Mouse (Mus musculus) kidney, postnatal 0 days (tissue): ENCODE measurements at regions not wholly inside any gene's neighbourhood (a gene's known extent, or its start where the extent isn't known, plus 50 kb on each side); places are given as distances from the start of the nearest gene placed in this dataset.

Source experiments
- ATAC-seq: fragments of 200-750 bp; cut with Nextera tagmentation; replicated peaks from 2 replicates; pipeline ENCODE4 v1.8.0; 2017; ENCODE audit warnings: low read depth, moderate number of reproducible peaks, moderate TSS enrichment, moderate library complexity; ENCODE audit not compliant: low FRiP score
- DNase-seq: peaks from one replicate; pipeline ENCODE4 v3.0.0-alpha.2; 2016; ENCODE audit warnings: low spot score
- H3K27ac ChIP-seq: fragments of 300-500 bp; sonication (generic); 2 replicates; pipeline ENCODE4 v1.5.1; 2014; ENCODE audit warnings: mild to moderate bottlenecking
- H3K27me3 ChIP-seq: fragments of 300-500 bp; sonication (generic); 2 replicates; pipeline ENCODE4 v1.6.1; 2014; ENCODE audit warnings: low read length, mixed read lengths; ENCODE audit not compliant: insufficient read depth
- H3K36me3 ChIP-seq: fragments of 300-500 bp; sonication (generic); 2 replicates; pipeline ENCODE4 v1.6.1; 2014; ENCODE audit warnings: low read length, mixed read lengths; ENCODE audit not compliant: insufficient read depth
- H3K4me1 ChIP-seq: fragments of 300-500 bp; sonication (generic); replicated peaks from 2 replicates; pipeline ENCODE4 v1.6.1; 2014; ENCODE audit warnings: antibody characterized with exemption, low read length, mixed read lengths; ENCODE audit not compliant: insufficient read depth
- H3K4me2 ChIP-seq: fragments of 300-500 bp; sonication (generic); 2 replicates; pipeline ENCODE4 v1.6.1; 2014; ENCODE audit warnings: mild to moderate bottlenecking, low read length, moderate library complexity, mixed read lengths
- H3K4me3 ChIP-seq: fragments of 300-500 bp; sonication (generic); replicated peaks from 2 replicates; pipeline ENCODE4 v1.5.1; 2014; ENCODE audit warnings: low read depth, low read length
- H3K9ac ChIP-seq: fragments of 300-500 bp; sonication (generic); 2 replicates; pipeline ENCODE4 v1.6.1; 2014; ENCODE audit warnings: low read depth, low read length
- H3K9me3 ChIP-seq: fragments of 300-500 bp; sonication (generic); replicated peaks from 2 replicates; pipeline ENCODE4 v1.6.1; 2016; ENCODE audit warnings: low read length, inconsistent platforms, mixed read lengths
- CTCF ChIP-seq: IDR thresholded peaks from 2 replicates; pipeline ENCODE4 v1.5.1; 2016; ENCODE audit warnings: antibody characterized with exemption, low read depth, mild to moderate bottlenecking, moderate library complexity
- WGBS: fragments of 180-500 bp; shearing (Covaris S2); extraction: QIAGEN DNeasy Blood & Tissue Kit; methylation state at CpG from one replicate; pipeline ENCODE4 v1.1.7; 2014; 5-methylcytosine and 5-hydroxymethylcytosine counted together

DNA sequence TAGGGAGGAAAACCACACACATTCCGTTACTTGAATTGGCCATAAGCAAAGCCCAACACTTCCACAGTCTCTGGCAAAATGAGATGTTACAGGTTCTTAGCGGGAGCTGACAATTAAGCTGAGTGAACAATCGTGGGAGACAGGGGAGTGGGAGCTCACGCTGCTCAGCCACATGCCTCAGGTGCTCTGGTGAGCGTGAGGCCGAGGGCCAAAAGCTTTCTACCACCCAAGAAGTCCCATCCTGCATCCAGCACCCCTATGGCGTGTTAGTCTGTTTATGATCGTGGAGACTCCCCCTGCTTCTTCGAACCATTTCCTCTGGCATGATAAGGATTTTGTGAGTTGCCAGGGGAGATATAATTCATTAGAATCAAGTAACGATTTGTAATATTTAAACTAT is 93.3 kb downstream of the Fzd1 start:
- ATAC-seq (no peak), DNase-seq (peak; percentile 25)
- Histone ChIP-seq H3K27me3 (no peaks in the 10 kb centered on the region), H3K9ac (no peak overlapping the region), H3K4me2 (no peak overlapping the region), H3K4me1 (peaks cover 25% of the 10 kb centered on the region), H3K4me3 (no peak overlapping the region), H3K9me3 (no peaks in the 10 kb centered on the region), H3K36me3 (no peaks in the 10 kb centered on the region), H3K27ac (no peak overlapping the region; the same call in 1 of the 2 replicates)
- TF ChIP-seq CTCF = no peak
- 29% methylated on average over 10 of the region's 10 CpGs for WGBS

DNA sequence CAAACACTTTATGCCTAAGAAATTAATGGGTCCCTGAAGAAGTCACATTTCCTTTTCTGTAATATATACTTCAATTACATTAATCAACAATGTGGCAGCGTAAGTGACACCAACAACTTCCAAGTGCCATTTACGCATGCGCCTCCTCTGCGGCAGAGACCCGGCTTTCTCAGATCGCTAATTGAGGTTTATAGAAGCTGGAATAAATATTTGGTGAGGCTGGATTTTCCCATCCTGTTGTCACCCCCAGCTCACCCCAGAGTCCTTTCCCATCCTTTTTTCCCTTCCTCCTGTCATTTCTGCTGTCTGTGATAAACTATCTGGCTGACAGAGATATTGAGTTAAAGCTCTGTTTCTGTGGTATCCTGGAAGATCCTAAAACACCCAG is 95.6 kb downstream of the Fzd1 start:
- H3K9me3 ChIP-seq = no peaks in the 10 kb centered on the region
- H3K27me3 ChIP-seq = no peaks in the 10 kb centered on the region
- no peak overlapping the region for H3K4me3 ChIP-seq
- no peak for ATAC-seq
- H3K36me3 ChIP-seq = no peaks in the 10 kb centered on the region
- WGBS = 12% methylated on average over 6 of the region's 6 CpGs
- no peak overlapping the region for H3K9ac ChIP-seq
- peak; percentile 59 for DNase-seq
- no peak overlapping the region for H3K27ac ChIP-seq
- no peak for TF ChIP-seq CTCF
- peak overlapping the region; percentile 45 for H3K4me2 ChIP-seq
- H3K4me1 ChIP-seq = peaks cover 25% of the 10 kb centered on the region

DNA sequence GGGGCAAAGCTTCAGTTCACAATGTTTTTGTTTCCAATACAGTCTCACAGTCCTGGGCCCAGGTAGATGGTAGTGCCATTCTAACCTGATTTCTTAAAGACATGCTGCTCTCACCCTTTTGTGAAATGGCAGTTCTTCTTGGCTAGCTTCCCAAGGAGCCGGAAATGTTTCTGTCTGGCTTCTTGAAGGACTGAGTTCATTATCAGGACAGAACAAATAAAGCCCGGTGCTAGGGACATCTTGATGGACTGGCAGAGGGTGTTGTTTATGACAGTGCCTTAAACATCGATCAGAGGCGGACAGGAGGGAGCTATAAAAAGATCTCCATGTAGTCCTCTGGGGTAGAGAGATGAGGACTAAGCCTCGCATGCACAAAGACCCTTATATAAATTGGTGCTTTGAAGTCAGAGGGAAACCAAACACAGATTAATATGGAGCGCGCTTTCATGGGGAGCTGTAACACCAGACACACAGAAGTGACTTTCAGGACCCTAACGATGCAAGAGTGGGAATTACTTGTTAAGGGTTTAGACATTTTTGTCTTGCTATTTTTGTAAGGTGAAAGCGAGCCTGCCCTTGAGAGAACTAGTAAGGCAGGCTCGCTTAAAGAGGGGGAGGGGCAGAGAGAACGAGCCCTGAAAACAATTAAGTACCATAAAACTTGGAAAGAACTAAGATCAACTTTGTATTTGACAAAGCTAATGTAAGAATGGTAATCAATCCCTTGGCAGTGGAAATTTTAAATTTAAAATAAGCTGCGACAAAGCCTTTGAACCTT is 96.2 kb downstream of the Fzd1 start:
- ATAC-seq (no peak), DNase-seq (peak; percentile 24)
- no peak for TF ChIP-seq CTCF
- peak overlapping the region; percentile 45 for H3K4me2 ChIP-seq
- H3K27me3 ChIP-seq = no peaks in the 10 kb centered on the region
- no peak overlapping the region for H3K27ac ChIP-seq
- WGBS = 20% methylated on average over 12 of the region's 12 CpGs
- H3K4me1 ChIP-seq = peaks cover 25% of the 10 kb centered on the region
- H3K9me3 ChIP-seq = no peaks in the 10 kb centered on the region
- no peak overlapping the region for H3K9ac ChIP-seq
- H3K4me3 ChIP-seq = no peak overlapping the region
- H3K36me3 ChIP-seq = no peaks in the 10 kb centered on the region

DNA sequence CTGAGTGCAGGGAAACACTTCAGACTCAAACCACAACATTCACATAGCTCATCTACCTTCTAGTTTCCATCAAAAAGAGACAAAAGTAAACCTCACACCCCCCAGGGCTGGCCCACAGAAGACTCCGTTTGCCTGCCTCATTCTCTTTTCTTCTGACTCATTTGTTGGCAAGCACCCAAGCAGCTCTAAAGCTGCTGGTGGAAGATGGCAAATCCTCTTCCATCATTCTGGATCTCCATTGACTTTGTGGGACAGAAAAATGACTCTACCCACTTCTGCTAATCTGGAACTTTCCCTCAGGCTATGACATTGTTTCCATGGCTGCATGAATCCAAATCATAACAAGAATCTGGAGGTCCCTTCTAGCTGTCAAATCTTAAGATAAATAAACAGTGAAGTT is 99.9 kb downstream of the Fzd1 start:
- no peak for TF ChIP-seq CTCF
- Histone ChIP-seq H3K27ac (no peak overlapping the region), H3K9me3 (no peaks in the 10 kb centered on the region), H3K9ac (no peak overlapping the region), H3K36me3 (no peaks in the 10 kb centered on the region), H3K27me3 (no peaks in the 10 kb centered on the region), H3K4me2 (no peak overlapping the region), H3K4me3 (no peak overlapping the region), H3K4me1 (peaks cover 9% of the 10 kb centered on the region)
- DNase-seq = no peak
- WGBS = 60% methylated on average over 1 of the region's 1 CpGs
- no peak for ATAC-seq

DNA sequence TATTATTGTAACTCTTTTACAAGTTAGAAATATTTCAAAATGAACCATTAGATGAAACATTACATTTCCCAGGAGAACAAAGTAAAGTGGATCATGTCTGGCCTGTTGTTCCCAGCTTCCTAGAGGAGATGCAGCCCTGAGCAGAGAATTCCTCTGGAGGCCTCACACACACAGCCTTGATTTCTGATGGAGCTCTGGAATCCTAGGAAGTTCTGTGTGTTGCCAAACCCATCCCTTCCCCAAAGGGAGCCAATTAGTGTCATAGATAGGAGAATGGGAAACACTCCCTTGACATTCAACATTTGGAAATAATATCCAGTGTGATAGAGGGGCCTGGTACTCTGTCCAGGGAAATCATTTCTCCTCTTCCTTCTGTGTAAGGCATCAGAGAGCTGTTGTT is 103.6 kb downstream of the Fzd1 start:
- TF ChIP-seq CTCF = no peak
- H3K36me3 ChIP-seq = no peaks in the 10 kb centered on the region
- no peaks in the 10 kb centered on the region for H3K27me3 ChIP-seq
- H3K4me1 ChIP-seq = no peaks in the 10 kb centered on the region
- DNase-seq (no peak), ATAC-seq (no peak)
- no peak overlapping the region for H3K9ac ChIP-seq
- no peak overlapping the region for H3K4me2 ChIP-seq
- no peak overlapping the region for H3K4me3 ChIP-seq
- H3K9me3 ChIP-seq = no peaks in the 10 kb centered on the region
- H3K27ac ChIP-seq = no peak overlapping the region

DNA sequence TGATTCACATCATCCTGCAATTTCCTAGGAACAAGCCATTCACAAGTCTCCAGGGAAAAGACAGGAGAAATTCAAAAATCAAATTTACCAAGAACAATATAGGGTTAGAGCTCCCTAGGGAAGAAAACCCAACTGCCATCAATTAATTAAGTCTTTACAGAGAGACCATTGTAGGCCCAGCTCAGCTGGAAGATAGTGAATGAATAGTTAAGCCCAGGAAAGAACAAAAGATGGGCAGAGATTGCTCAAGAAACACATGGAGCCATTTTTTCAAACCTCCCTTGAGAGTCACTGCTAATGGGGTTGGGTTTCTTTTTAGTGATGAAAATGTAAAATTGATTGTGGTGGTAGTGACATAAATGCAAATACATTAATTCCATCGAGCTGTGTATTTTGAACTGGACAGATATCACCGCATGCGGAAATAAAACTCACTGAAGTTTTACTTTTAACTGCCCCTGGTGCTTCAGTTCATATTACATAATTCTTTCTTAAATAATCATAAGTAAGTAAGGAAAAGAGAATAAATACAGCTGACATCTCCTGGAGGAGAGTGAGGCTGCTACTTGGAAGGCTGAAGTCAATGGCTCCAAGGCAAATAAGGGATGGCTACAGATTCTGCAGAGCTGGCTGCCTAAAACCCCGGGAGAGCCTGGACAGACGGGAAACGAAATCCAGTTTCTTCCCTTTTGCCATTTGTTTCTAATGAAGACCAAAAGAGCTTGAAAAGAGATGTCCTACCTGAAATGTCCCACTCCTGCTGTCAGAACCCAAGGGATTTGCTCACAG is 106.5 kb downstream of the Fzd1 start:
- Histone ChIP-seq H3K4me3 (no peak overlapping the region), H3K27me3 (no peaks in the 10 kb centered on the region), H3K4me2 (no peak overlapping the region), H3K4me1 (no peaks in the 10 kb centered on the region), H3K9me3 (no peaks in the 10 kb centered on the region), H3K36me3 (no peaks in the 10 kb centered on the region), H3K27ac (no peak overlapping the region), H3K9ac (no peak overlapping the region)
- WGBS = 86% methylated on average over 6 of the region's 6 CpGs
- TF ChIP-seq CTCF = no peak
- ATAC-seq (no peak), DNase-seq (no peak)
